Mouse (Mus musculus) ES-Bruce4 (cell line): ENCODE measurements at regions not wholly inside any gene's neighbourhood (a gene's known extent, or its start where the extent isn't known, plus 50 kb on each side); places are given as distances from the start of the nearest gene placed in this dataset.

Experiments used
- CTCF ChIP-seq: IDR thresholded peaks from one replicate; pipeline ENCODE4 v1.8.1; 2011; ENCODE audit warnings: low read depth, low read length
- POLR2A ChIP-seq: IDR thresholded peaks from one replicate; pipeline ENCODE4 v1.8.1; 2011; ENCODE audit warnings: low read length; ENCODE audit not compliant: insufficient read depth

- TF ChIP-seq POLR2A (no peak), CTCF (no peak)
Observed at GRCm38 (mm10) chr19:48100991-48101390, 104.8 kb upstream of the Sorcs3 start.
